Mouse (Mus musculus) lung, postnatal 0 days (tissue): ENCODE measurements at regions not wholly inside any gene's neighbourhood (a gene's known extent, or its start where the extent isn't known, plus 50 kb on each side); places are given as distances from the start of the nearest gene placed in this dataset.

Experiments
- CTCF ChIP-seq: IDR thresholded peaks from 2 replicates; pipeline ENCODE4 v1.5.1; 2016; ENCODE audit warnings: antibody characterized with exemption, mild to moderate bottlenecking
- EP300 ChIP-seq: IDR thresholded peaks from 2 replicates; pipeline ENCODE4 v1.6.1; 2016; ENCODE audit warnings: antibody characterized with exemption, mild to moderate bottlenecking, control low read depth

- TF ChIP-seq CTCF (peak; percentile 32; the same call in 1 of the 2 replicates), EP300 (no peak)
Measured at GRCm38 (mm10) chr13:35316772-35317171, 289.9 kb upstream of the Eci2 start.
